Mouse (Mus musculus) lung, adult 2 months (tissue): ENCODE data around the gene Jup. TPM values are rescaled to one million over a fixed set of nuclear protein-coding genes. Genes with fewer than 3 reads are reported as not detected.

Experiments used
- DNase-seq: peaks from one replicate; pipeline ENCODE4 v3.0.0; 2022
- H3K4me1 ChIP-seq: fragments of 200-500 bp; 2 replicates; pipeline ENCODE4 v1.6.1; 2011; ENCODE audit warnings: low read length; ENCODE audit not compliant: control insufficient read depth, insufficient read depth
- H3K4me3 ChIP-seq: fragments of 200-500 bp; replicated peaks from 2 replicates; pipeline ENCODE3; 2011; ENCODE audit warnings: low read depth, mild to moderate bottlenecking, control low read depth, low read length; ENCODE audit errors: extremely low read depth
- CTCF ChIP-seq: fragments of 200-500 bp; IDR thresholded peaks from 2 replicates; pipeline ENCODE4 v1.5.1; 2011; ENCODE audit warnings: mild to moderate bottlenecking, low read length, control low read depth; ENCODE audit not compliant: insufficient read depth
- POLR2A ChIP-seq: fragments of 200-500 bp; IDR thresholded peaks from 2 replicates; pipeline ENCODE4 v1.6.1; 2011; ENCODE audit warnings: low read depth, mild to moderate bottlenecking, control low read depth, low read length, borderline replicate concordance; ENCODE audit errors: extremely low read depth
- WGBS: fragments of 180-500 bp; shearing (Covaris S2); methylation state at CpG from one replicate; pipeline ENCODE4 v1.1.7; 2018; 5-methylcytosine and 5-hydroxymethylcytosine counted together
- polyA plus RNA-seq: library from polyadenylated mRNA; depleted of rRNA; stranded (reverse); fragments of >200 nt; gene quantifications from 2 replicates; pipeline ENCODE4 v1.2.3, GENCODE M21; 2012

Jup gene
- polyA plus RNA-seq, 1 experiment, result 631 TPM

DNA sequence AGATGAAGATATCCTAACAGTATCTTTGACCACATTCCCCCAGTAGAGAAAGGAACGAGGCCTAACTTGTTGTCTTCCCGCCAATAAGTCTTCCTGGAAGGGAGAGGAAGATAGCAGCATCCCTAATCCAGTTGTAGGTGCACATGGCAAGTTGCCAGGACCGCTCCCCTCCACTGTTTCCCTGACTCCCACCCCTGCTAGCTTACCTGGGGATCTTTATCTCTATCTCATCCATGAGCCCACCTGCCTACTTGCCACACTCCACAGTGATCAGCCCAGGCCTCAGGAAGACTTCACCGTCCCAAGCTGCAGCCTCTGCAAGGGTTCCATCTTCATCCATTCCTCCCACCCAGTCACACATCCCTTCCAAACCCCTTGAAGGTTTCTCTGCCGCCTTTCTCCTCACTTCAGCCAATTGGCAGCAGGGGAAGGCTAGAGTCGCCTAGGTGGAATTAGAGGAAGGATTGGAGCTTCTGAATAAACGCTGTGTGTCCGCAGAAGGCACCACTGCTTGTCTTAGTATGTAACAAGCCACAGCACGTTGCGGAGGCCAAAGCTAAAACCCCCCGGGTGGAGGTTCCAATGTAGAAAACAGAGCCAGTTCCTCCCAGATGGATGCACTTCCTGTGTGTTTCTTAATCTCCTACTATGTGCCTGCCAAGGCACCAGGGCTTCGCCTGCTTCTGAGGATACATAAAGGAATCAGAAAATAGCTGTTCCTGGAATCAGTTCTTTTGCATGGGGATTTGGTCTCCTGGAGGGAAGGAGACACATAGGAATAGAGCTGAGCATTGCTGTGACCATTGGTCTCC, 2.4 kb upstream of the Jup start:
- no peak for DNase-seq
- H3K4me3 ChIP-seq, result no peak overlapping the region
- WGBS, result 53% methylated on average over 12 of the region's 12 CpGs
- TF ChIP-seq POLR2A (no peak), CTCF (no peak)
- peaks cover 22% of the 10 kb centered on the region for H3K4me1 ChIP-seq

DNA sequence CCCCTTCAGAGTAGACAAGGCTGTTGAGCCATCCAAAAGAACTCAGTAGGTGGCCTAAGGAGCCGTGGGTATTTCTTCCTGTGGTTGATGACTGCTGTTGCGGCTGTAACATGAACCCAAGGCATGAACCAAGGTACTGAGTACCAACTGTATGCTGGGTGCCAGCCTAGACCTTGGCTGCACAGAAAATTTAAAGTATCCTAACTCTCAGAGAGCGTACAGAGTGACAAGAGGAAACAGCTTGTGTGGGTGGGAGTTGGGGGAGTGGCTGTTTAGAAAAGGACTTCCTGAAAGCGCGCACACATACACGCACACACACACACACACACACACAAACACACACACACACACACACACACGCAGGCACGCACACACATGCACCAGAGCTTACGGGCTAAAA, 1.8 kb upstream of the Jup start:
- Histone ChIP-seq H3K4me3 (no peak overlapping the region), H3K4me1 (peaks cover 27% of the 10 kb centered on the region)
- no peak for TF ChIP-seq POLR2A
- TF ChIP-seq CTCF, result no peak
- peak; percentile 25 for DNase-seq
- 43% methylated on average over 9 of the region's 9 CpGs for WGBS

DNA sequence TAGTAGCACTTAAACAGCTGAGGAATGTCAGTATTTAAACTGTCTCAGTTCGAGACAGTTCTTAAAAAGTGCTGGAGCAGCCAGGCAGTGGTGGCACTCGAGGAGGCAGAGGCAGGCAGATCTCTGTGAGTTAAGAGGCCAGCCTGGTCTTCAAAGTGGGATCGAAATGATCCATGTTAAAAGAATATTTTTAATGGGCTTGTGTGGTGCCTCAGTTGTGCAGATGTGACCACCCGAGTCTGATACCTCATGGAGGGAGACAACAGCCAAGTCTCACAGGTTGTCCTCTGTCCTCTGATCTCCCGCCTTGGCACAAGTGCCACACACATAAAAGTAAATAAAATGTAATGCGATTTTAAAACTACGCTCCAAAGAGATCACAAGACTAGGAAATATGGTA, 954 bp upstream of the Jup start:
- no peak overlapping the region for H3K4me3 ChIP-seq
- WGBS, result 86% methylated on average over 7 of the region's 7 CpGs
- TF ChIP-seq CTCF, result no peak
- no peak for TF ChIP-seq POLR2A
- no peak for DNase-seq
- peaks cover 32% of the 10 kb centered on the region for H3K4me1 ChIP-seq

DNA sequence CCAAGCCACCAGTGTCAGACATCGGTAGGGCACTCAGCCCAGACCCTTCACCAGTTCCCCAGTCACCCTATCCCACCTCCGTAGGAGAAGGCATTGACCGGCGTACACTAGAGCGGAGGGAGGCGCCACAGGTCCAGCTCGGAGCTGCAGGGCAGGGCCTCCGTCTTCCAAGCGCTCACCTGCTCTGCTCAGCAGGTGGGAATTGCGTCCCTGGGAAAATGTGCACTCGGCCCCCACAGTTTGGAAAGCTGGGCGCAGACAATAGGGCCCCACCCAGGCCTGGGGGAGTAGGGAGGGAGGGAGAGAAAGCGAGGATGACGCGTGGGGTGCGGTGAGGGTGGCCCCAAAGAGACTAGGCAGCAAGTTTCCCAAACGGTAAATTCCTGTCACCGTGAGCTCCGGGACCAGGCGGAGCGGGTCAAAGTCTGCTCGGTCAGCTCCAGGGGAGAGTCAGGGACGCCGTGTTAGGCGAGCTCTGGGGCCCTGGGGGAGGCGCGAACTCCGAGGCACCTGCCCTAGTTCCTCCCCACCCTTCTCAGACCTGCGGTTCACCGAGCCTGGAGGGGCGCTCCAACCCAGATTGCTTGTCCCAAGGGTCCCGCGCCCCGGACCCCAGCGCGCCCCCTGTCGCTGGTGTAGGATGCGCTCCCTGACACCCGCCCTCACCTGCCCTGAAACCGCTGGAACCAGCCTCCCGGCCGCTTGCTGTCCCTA, 520 bp downstream of the Jup start:
- peaks cover 37% of the 10 kb centered on the region for H3K4me1 ChIP-seq
- no peak; the same call in 1 of the 2 replicates for TF ChIP-seq POLR2A
- TF ChIP-seq CTCF, result no peak
- peak; percentile 71 for DNase-seq
- H3K4me3 ChIP-seq, result peak overlapping the region; percentile 97
- under 1% methylated on average over 42 of the region's 42 CpGs for WGBS

DNA sequence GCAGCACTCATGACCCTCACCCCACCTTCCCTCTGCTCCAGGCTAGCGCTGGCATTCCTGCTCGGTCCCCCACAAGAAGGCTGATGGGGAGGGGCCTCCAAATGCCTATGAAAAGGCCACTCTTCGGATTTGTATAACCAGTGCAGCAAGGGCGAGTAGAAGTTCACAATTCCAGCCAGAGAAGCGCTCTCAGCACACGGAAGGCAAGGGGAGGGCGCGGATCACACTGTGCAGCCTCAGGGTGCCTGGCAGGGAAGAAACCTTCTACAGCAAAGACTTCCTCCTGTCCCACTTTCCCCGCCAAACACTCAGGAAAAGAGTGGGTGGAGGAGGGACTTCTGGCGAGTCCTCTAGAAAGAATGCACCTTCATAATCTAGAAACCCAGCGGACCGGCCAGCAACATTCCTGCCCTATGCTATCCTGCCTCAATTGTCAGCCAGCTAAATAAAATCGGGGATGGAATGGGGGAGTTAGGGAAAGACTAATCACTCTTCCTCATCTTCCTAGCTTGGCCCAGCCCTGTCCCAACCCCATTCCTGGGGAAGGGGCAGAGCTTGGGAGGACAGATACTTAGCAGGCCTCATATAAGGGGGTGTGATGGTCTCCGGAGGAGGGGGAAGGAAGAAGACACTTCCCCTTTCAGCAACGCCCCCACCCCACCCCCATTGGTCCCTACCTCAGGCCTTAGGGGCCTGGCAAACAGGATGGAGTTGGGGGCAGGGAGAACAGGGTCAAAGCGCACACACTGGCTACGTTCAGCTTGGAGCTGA, 1.5 kb downstream of the Jup start:
- peak; percentile 44; the same call in 1 of the 2 replicates for TF ChIP-seq POLR2A
- no peak for TF ChIP-seq CTCF
- 16% methylated on average over 17 of the region's 17 CpGs for WGBS
- DNase-seq, result peak; percentile 60
- Histone ChIP-seq H3K4me3 (peak overlapping the region; percentile 97), H3K4me1 (peaks cover 43% of the 10 kb centered on the region)

DNA sequence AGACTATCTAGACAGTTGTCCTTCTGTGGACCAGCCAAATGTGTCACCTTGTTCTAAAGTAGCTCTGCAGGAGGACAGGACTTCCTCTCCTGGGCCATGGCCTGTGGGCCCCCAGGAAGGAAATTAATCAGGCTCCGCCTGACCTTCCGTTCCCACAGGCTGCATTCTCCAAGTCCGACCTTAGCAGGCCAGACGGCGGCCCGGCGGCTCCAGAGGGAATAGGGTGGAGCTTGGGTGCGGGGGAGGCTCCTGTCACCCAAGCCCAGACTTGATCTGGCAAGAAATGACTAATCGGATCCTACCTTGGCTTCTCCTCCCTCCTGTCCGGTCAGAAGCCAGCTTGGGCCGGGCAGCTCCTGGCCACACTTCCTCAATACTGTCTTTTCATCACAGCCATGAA, 2.4 kb downstream of the Jup start:
- H3K4me1 ChIP-seq, result peaks cover 51% of the 10 kb centered on the region
- WGBS, result 14% methylated on average over 11 of the region's 11 CpGs
- TF ChIP-seq POLR2A, result no peak
- TF ChIP-seq CTCF, result no peak
- DNase-seq, result peak; percentile 73
- peak overlapping the region; percentile 97 for H3K4me3 ChIP-seq

- TF ChIP-seq POLR2A, result no peak
- no peak for TF ChIP-seq CTCF
- WGBS, result 30% methylated on average over 5 of the region's 5 CpGs
- H3K4me1 ChIP-seq, result peaks cover 51% of the 10 kb centered on the region
- H3K4me3 ChIP-seq, result peak overlapping the region; percentile 97
- DNase-seq, result no peak
These were observed 3.0 kb downstream of the Jup start for GRCm38 (mm10) chr11:100394353-100395074.

- peaks cover 55% of the 10 kb centered on the region for H3K4me1 ChIP-seq
- WGBS, result 29% methylated on average over 7 of the region's 7 CpGs
- H3K4me3 ChIP-seq, result peak overlapping the region; percentile 5
These were observed 3.8 kb downstream of the Jup start for GRCm38 (mm10) chr11:100393733-100394132.

GRCm38 (mm10) chr11:100392958-100393357, 4.6 kb downstream of the Jup start:
- 27% methylated on average over 5 of the region's 5 CpGs for WGBS
- DNase-seq, result no peak
- Histone ChIP-seq H3K4me1 (peaks cover 57% of the 10 kb centered on the region), H3K4me3 (no peak overlapping the region)
- TF ChIP-seq POLR2A (no peak), CTCF (no peak)

More at GRCm38 (mm10) chr11:100393733-100394132, 3.8 kb downstream of the Jup start:
- no peak for TF ChIP-seq CTCF
- no peak for TF ChIP-seq POLR2A
- DNase-seq, result no peak
